Mouse (Mus musculus) adrenal gland, postnatal 25 days (tissue): Measurements from ENCODE around the gene Il18. TPM values are rescaled to one million over a fixed set of nuclear protein-coding genes. Genes with fewer than 3 reads are reported as not detected.
A peak's percentile ranks its signal among the peaks of the same experiment; 100 is the strongest.

Source experiments
- DNase-seq: peaks from one replicate; pipeline ENCODE4 v3.0.0; 2021; ENCODE audit warnings: mixed read lengths
- long read RNA-seq: library from polyadenylated mRNA; stranded (forward); transcript quantifications from one replicate; pipeline ENCODE4 v2.0.0, GENCODE M21; 2021
- total RNA-seq: library from RNA; stranded (reverse); gene quantifications from 2 replicates; pipeline ENCODE4 v1.2.3, GENCODE M21; 2021

Gene Il18
- 3.4 and 5.1 TPM in 2 replicates for total RNA-seq
- long read RNA-seq, partial matches to known transcripts = 0 of 5 reads
- long read RNA-seq, other reads (novel, unspliced or antisense) = 5 of 5 reads

GRCm38 (mm10) chr9:50554241-50555093 lies at the start of gene Il18:
Il18 (plus strand) TSS chr9:50554827.
- DNase-seq = no peak

- DNase-seq = no peak
Observed at GRCm38 (mm10) chr9:50505405-50505804, 49.2 kb upstream of the Il18 start.

DNA sequence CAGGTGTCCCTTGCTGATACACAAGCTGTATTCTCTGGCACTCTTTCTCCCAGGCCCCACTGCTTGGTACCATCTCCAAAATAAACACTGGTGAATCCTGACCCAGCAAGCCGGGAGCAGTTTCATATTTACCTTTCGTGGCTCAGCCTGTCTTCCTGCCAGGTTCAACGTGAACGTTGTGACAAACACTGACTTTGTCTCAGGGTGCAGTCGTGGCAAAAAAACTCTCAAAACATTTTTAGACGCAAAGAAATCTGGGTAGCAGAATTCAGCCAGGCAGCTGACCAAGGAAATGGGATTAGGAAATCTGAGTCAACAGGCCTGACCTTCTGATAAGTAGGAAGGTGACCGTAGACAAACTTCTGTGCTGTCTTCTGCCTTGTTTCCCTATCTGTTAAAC lies 47.1 kb upstream of the Il18 start:
- DNase-seq = no peak

GRCm38 (mm10) chr9:50515462-50515861 lies 39.2 kb upstream of the Il18 start:
- no peak for DNase-seq

- DNase-seq = no peak
Observed at GRCm38 (mm10) chr9:50518781-50519180, 35.8 kb upstream of the Il18 start.

DNA sequence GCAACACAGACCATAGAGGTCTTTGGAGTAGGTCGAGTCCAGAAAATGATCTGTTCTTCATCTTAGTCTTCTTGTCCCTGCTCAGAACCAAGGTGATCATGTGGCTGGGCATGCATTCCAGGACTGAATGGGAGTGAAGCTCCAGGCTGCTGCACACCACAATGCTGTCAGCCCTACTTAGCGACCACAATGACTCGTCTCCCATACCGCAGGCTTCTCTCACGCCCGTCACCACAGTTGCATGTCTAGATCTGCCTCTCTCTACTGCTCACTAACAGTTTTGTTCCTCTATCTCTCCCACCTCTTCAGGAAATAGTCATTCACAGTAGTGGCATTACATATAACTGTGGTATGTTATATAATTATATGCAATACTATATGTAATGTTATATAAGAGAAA lies 33.9 kb upstream of the Il18 start:
- no peak for DNase-seq

GRCm38 (mm10) chr9:50521562-50521961 lies 33.1 kb upstream of the Il18 start:
- no peak for DNase-seq

GRCm38 (mm10) chr9:50522574-50522973 lies 32.1 kb upstream of the Il18 start:
- no peak for DNase-seq

DNA sequence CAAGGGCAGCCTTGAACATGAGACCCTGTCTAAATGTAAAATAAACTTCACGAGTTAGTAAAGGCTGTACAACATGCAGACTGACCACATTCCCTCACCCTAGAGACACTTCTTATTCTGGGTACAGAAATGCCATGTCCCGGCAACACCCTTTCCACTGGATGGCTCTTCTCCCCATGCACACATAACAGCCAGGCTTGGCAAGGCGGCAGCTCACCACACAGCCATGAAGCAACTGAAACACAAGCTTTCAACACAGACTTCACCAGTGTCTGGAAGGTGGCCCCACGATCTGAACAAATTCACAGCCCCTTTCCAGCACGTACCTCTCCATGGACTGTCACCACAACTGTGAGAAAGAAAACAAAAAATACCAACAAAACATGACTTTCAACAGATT lies 29.7 kb upstream of the Il18 start:
- DNase-seq = no peak

GRCm38 (mm10) chr9:50525585-50525984 lies 29.0 kb upstream of the Il18 start:
- no peak for DNase-seq

DNA sequence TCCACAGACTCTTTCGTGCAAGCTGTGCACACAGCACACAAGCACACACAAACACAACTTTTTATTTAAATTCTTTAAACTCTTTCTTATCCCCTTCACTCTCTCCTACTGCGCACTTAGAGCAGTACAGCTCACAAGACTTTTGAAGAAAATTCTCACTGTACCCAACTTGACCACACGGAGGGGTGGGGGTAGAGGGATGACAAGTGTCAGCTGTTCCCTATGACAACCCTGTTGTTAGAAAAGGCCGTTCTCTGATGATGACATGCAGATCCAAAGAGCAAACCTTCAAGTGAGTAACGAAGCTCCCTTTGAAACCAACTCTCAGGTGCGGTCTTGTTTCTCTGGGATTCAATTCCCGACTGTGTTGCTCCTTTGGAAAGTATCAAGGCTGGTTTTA lies 26.8 kb upstream of the Il18 start:
- no peak for DNase-seq

DNA sequence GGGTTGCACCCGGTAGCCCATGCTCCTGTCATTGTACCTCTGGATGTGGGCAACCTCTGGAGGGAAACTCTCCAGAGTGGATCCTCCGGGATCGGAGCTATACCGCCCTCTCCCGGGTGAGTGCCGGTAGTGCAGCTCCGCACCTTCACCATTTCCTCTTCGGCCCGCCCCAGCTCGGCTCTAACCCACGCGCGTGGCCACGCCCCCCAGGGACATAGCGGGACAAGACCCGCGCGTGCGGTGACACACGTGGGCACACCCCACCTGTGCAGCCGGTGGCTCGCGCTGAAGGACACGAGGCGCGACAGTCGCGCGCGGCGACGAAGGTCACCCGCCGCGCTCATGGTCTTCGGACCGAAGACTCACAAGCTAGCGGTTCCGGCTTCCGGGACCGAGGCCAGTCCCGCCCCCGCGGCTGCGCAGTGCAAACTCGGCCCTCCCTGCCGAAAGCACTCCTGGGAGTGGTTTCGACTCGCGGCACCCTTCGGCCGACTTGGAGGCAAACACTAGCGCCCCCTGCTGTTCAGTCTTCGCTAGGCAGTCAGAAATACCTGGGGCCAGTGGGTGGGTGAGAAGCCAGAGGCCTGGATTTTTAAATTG lies 26.2 kb upstream of the Il18 start, which contains the start of gene Pts:
Gene Pts, minus strand, starts transcription at position 432 of the 600 bp plus-strand sequence.
- peak; percentile 98 for DNase-seq

DNA sequence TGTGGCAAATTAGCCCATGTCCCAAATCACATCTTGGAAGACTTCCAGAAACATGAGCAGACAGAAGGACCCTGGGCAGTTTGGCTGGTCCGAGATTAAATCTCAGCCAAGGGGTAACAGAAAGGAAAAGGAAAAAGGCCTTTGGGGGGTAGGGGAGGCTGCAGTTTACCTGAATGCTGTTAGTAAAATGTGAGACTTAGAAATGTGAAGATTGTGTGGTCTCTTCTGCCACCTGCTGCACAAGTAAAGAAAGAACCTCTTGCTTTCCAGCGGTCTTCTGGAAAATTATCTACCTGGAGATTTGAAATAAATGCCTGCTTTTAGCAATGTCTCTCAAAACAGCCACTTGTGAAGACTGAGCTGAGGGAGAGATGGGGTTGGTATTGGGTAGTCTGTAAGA lies 23.7 kb upstream of the Il18 start:
- no peak for DNase-seq

DNA sequence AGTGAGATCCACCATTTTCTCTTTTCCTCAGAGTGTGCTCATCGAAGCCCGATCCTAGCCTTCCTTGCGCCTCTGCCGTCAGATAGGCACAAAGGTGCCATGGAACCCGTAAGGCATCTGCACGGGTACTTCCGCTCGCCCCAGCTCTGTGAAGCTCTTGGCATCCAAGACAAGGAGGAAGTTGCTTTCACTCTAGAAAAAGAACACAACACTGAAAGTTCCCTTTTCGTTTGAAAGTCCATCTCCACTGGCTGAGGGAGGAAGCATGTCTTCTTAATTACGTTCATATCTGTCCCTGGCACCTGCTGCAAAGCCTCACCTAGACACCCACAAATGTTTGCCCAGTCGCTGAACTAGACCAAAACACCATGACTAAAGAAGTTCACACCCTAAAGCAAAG lies 21.3 kb upstream of the Il18 start:
- no peak for DNase-seq

DNA sequence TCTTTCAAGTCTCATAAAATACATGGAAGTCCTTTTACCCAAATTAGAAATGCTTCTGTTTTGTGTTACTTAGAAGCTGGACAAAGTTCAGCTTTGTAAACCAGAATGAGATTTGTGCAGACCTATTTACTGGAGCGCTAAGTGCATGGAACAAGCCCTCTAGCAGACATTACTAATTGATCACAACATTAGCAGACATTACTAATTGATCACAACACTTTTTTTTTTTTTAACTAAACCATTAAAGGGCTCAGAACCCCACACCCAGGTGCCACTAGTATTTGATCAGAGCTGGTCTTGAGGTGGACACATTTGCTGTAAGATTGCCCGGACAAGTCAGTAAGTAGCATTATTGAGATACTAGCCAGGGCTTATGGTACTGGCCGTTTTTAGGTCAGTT lies 20.8 kb upstream of the Il18 start:
- DNase-seq = no peak

DNA sequence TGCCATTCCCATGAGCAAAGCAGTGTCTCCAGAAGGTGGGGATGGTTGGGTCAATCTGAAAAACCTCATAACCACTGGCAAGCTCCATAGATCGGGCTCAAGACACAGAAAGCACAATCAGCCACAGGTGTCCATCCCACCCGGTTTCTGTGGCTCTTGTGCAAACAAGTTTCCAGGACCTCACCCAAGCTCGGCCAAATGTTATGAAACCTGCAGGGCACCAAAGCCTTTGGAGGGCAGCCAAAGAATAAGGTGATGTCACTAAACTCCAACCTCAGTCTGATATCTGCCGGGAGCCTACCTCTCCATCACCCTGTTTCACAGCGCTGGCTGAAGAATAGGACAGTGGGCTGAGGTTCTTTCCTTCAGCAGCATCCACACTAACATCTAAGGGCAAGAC lies 18.7 kb upstream of the Il18 start:
- no peak for DNase-seq

DNA sequence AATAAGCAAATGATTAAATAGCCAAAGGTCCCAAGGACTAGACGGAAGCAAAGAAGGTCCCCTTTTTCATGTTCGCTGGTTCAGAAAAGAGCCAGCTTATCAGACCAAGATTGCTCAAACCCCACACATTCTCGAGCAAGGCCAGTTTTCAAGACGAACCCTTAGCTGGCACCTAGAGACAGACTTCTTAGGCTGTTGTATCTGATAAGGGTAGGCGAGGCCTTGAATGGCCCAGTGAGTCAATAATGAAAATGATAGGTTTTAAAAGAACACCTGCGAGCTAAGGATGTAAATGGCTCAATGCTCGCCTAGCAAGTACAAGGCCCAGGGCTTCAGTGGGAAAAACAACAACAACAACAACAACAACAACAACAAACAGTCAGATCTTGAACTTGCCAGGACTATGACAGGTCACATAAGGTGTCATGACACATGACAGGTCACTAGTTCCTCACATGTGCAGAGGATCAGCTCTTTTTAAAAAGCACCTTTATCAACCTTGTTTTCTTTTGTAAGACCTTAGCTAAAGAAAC lies 18.0 kb upstream of the Il18 start:
- DNase-seq = no peak

- DNase-seq = no peak
Observed at GRCm38 (mm10) chr9:50537295-50537694, 17.3 kb upstream of the Il18 start.

DNA sequence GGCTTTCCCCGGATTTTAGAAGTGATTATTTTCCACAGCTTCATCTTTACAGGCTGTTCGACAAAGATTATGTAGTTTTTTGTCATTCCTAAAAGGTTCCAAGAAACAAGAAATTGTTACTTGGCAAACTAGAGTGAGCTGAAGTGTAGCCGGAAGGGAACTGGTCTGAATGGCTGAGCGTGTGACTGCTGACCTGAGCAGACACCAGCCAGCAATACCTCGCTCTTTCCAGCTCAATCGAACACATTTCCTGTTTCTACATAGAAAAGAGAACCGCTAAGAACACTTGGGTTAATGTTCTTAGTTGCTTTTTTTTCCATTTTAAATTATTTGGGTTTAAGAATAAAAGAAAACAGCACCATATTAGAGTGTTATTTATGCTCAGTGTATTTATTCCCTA lies 14.5 kb upstream of the Il18 start:
- DNase-seq = no peak

DNA sequence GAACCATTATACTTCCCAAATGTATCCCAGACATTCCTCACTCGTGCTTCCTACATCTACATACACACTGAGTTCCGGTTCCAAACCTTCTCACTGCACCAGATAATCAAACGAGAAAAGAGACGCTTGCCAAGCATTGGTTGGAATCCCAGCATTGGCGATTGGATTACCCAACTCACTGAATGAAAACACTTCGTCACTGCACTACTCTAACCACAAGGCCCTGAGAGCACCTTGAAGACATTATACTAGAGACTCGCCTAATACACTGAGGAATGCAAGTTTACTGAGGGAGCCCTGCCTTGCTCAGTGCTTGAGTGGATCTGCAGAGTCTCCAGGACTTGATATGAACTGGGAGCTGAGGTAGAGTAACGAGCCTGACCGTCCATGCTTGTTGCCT lies 12.2 kb upstream of the Il18 start:
- no peak for DNase-seq

- DNase-seq = no peak
Observed at GRCm38 (mm10) chr9:50547859-50548478, 6.7 kb upstream of the Il18 start.

DNA sequence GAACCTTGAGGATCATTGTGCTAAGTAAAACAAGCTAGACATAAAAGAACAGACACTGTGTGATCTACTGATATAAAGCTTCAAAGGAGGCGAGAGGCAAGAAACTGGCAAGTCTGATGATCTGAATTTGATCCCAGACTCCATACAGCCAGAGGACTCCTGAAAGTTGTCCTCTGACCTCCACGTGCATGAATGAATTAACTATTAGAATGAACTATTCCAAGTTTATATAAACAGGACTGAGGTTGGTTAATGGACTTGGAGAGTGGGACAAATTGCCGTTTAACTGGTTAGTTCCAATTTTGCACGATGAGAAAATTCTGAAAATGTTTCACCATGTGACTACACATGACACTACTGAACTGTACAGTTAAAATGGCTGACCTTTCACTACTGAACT lies 5.7 kb upstream of the Il18 start:
- no peak for DNase-seq

DNA sequence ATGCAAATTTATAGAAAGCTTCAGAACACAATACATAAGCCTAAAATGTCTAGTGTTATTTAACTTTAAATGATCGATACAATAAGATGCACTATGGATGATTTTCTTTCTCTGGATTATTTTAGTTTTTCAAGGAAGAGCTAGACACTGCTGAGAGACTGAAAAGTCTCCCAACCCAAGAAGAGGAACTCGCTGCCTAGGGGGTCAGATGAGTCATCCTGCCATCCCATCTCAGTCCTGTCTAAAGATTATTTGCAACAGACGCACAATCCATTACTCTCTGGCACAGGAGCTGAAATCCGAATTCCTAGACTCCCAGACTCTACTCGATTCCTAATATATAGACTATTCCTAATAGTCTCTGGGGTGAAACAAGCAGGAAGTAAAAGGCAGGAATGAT lies 2.4 kb upstream of the Il18 start:
- DNase-seq = no peak
